In the genomic region with DNA sequence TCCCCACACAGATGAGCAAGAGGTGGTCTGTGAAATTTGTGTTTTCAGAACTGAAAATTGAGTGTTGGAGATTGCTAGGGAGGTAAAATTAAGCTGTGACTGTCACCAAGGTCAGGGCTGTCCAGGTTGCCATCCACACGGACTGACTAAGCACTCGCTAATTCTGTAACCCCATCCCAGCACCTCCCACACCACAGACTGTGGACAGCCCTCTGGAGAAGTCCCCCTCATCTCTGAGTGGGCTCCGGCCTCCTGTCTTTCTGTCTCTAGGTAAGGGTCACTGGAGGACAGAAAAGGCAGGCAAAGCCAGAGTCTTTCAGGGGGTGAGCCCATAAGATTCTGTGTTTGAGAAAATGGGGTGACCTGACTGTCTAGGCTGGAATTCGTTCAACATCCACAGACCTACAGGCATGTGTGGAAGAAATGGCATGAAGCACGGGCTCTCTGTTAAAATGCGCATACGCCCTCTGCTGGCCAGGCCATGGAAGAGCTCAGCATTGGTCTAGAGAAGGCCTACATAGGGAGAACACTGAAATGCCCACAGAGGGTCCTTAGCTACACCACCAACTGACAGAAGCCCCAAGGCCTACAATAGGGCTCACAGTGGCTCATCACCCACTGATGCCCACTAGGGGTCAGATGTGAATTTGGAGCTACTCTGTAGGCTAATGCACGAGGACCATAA, we compare ENCODE assay signal across 8 mouse cellular contexts. TPM values are rescaled to one million over a fixed set of nuclear protein-coding genes. Genes with fewer than 3 reads are reported as not detected.
DNase-seq lines count a peak whose midpoint lies in the region; ATAC-seq lines count a peak whose summit lies in the region.

No protein-coding gene starts in this region.

- H3K4me1 ChIP-seq in hindbrain, embryonic 16.5 days (ENCODE audit: control insufficient read depth, insufficient read depth, low read depth, low read length), result no peaks in the 10 kb centered on the region; the same call in 1 of the 2 replicates

- H3K4me2 ChIP-seq in hindbrain, embryonic 16.5 days (ENCODE audit: low read length), result no peak overlapping the region

- WGBS in hindbrain, embryonic 16.5 days, result 28% methylated on average over 8 of the region's 8 CpGs

- H3K4me3 ChIP-seq in hindbrain, embryonic 16.5 days (ENCODE audit: low read length), result no peak overlapping the region

- DNase-seq in T-cell, adult 2 months (ENCODE audit: low spot score), result peak; percentile 15
- peak; percentile 86 for DNase-seq in cerebellum, adult 9-10 months
- peak; percentile 53 to 77 for DNase-seq in frontal cortex, postnatal 10 days (ENCODE audit: low spot score in 2 of 2)
- DNase-seq in layer of hippocampus, postnatal 36 days, result peak; percentile 66 to 73
- DNase-seq in right cerebral cortex, adult 2 months (ENCODE audit: low spot score in 2 of 2), result peak; percentile 81 to 87
- DNase-seq in yolk sac, embryonic 10.5 days (ENCODE audit: low spot score), result peak; percentile 54

- no peak overlapping the region for H3K27ac ChIP-seq in hindbrain, embryonic 16.5 days (ENCODE audit: low read depth, low read length)

- H3K9me3 ChIP-seq in hindbrain, embryonic 16.5 days (ENCODE audit: control insufficient read depth, low read length), result no peaks in the 10 kb centered on the region

- no peaks in the 10 kb centered on the region for H3K27me3 ChIP-seq in hindbrain, embryonic 16.5 days (replicated peaks; ENCODE audit: control insufficient read depth, insufficient read depth, low read length)

- ATAC-seq in hindbrain, embryonic 16.5 days, result peak; percentile 91
- ATAC-seq in megakaryocyte, adult 5-6 weeks (ENCODE audit: poor library complexity, severe bottlenecking), result peak; percentile 82

- no peak overlapping the region for H3K9ac ChIP-seq in hindbrain, embryonic 16.5 days (ENCODE audit: low read depth, low read length)

- peaks cover 3% of the 10 kb centered on the region; the same call in 1 of the 2 replicates for H3K36me3 ChIP-seq in hindbrain, embryonic 16.5 days (ENCODE audit: control insufficient read depth, insufficient read depth, low read length)

RNA-seq across cellular contexts. Expression of a gene that starts 54.1 kb away (rescaled TPM):
- polyA plus RNA-seq in hindbrain, embryonic 16.5 days (2015; fragmentation: Nextera tagmentation; extraction: Ambion mirVana), result 34.7 and 36.5 TPM in 2 replicates
- 1 to 10 TPM; 1.2 to 1.6 TPM for total RNA-seq in layer of hippocampus, postnatal 36 days (2021)
- 0.13 and 0.27 TPM in 2 replicates for total RNA-seq in megakaryocyte, adult 5-6 weeks (2015)
- not detected in 2 replicates for total RNA-seq in megakaryocyte, adult 5-6 weeks (2017)

Comparison
In these comparisons a context has a peak if more than half of its experiments do, and no peak if none do; other contexts are left out.
1. DNase-seq: peak in every context shown above with its lines; median percentile 86 in cerebellum, adult 9-10 months; 84 in right cerebral cortex, adult 2 months; 70 in layer of hippocampus, postnatal 36 days; 65 in frontal cortex, postnatal 10 days; 54 in yolk sac, embryonic 10.5 days; 15 in T-cell, adult 2 months.